Mouse (Mus musculus) megakaryocyte, adult 5-6 weeks (primary cell): Measurements from ENCODE around the gene Ptpn14. TPM values are rescaled to one million over a fixed set of nuclear protein-coding genes. Genes with fewer than 3 reads are reported as not detected.
A peak's percentile ranks its signal among the peaks of the same experiment; 100 is the strongest.
"Not testable (repeated sequence)": the region's sequence is repeated elsewhere in the genome, so short reads cannot be mapped to it uniquely, and the experiment has no call there.

ENCODE experiments used
- ATAC-seq: 2 replicates; pipeline ENCODE4 v1.8.0; 2016; ENCODE audit warnings: mild to moderate bottlenecking, inconsistent platforms; ENCODE audit not compliant: poor library complexity, severe bottlenecking
- total RNA-seq, 2 experiments: library from RNA; stranded (forward) in 1 of 2; stranded (reverse) in 1 of 2; fragments of 153-499, 151-499 nt in 1 of 2; fragments of 221-1000, 200-1000 nt in 1 of 2; gene quantifications; 2 replicates each; pipeline versions ENCODE4 v1.2.3 to v1.2.4; 2015 to 2017

Ptpn14 gene
- 0.02 and 0.09 TPM in 2 replicates for total RNA-seq (2015)
- 0.26 TPM in 1 of 2 replicates, not detected in the other for total RNA-seq (2017)

DNA sequence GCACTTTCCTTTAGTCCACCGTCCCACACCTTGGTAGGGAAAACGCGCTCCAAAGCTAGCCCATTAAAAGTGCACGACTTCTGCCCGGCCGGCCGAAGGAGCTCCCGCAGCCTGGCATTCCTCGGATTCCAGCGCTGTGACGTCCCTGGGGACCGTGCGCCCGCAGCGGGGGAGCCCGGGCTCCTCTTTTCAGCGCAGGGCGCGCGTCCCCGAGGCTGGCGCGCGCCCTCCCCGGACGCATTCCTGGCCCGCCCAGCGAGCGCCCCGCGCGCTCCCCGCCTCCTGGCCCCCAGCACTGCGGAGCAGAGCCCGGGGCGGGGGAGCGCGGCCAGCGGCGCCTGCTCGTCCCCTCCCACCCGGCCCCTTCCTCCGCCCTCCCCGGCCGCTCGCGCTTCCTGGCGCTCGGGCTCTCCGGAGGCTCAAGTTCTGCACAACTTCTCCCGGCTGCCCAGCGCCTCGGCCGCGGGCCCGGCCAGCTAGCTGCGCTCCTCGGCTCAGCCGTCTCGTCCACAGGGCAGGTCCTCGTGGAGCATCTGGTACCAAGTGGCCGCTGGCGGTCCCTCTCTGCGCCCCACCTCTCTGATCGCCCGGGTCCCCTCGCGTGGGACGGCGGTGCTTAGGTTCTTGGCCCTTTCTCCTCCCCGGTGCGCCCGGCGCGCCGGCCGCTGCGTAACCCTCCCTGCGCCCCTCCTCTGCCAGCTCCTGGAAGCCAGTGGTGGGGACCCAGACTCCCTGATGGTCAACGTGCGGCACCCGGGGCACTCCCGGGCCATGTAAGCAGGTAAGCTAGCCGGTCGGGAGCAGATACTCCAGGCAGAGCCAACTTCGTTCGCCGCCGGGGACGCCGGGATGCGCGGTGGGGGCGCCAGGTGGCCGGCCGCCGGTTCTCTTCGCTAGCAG, at the start of gene Ptpn14:
Ptpn14 (plus strand) TSS at position 385 of the 900 bp plus-strand sequence.
- no peak for ATAC-seq

DNA sequence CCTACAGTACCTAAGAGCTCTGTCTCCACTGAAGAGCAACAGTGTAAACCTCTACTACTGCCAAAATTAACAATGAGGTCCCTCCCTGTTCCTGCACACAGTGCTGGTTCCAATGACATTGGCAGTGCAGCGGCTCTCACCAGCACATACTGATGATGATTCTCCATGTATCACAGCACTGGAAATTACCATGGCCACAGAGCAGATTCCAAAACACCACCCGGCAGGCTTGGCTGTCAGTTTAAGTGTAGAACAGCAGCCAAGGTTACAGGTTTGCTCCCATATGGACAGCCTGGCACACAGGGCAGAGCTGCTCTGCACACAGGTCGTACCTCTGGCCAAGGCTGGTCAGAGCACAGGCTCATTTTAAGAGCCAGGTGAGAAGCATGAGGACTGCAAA, 48.5 kb upstream of the Ptpn14 start:
- no peak for ATAC-seq

DNA sequence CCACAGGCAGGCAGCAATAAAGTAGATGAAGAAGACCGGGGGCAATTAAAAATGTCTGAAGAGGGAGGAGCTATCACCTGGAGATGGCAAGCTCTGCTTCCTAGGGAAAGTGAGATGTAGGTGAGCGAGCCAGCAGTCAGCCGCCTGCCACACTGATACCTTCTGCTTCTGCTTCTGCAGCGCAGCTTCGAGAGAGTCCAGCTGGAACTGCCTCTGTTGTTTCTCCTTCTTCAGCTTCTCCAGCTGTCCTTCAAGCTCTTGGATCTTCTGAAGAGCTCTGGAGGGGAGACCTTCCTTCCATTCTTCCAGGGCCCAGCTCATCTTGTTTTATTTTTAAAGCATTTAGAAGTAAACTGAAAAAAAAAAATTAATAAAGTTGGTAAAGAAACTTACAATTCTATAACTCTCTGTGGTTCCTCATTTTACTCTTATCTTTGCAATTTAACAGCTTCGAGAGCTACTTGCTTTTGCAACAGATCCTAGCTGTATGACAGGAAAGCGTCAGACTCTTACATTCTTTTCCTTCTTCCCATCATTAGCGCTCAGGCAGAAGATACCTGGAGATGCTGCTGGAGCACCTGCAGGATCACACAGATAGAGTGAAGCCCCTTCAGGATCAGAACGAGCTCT, 43.2 kb upstream of the Ptpn14 start:
- no peak for ATAC-seq

DNA sequence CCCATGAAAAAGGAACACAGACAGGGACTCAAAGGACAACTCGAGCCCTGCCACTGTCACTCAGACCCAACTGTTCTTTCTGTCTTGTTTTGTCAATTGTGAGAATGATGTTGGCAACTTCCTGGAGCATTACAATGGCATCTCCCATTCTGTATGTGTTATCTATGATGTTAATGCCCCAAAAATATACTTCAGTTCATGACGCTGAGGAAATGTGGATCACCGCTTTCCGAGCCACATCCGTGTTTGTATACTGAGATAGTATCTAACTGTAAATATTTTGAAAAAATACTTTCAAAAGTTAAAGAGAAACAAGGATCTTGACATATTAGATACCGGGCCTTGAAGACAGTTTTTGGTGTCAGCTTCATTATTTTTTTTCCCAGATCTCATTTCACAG, 42.0 kb upstream of the Ptpn14 start:
- no peak for ATAC-seq

DNA sequence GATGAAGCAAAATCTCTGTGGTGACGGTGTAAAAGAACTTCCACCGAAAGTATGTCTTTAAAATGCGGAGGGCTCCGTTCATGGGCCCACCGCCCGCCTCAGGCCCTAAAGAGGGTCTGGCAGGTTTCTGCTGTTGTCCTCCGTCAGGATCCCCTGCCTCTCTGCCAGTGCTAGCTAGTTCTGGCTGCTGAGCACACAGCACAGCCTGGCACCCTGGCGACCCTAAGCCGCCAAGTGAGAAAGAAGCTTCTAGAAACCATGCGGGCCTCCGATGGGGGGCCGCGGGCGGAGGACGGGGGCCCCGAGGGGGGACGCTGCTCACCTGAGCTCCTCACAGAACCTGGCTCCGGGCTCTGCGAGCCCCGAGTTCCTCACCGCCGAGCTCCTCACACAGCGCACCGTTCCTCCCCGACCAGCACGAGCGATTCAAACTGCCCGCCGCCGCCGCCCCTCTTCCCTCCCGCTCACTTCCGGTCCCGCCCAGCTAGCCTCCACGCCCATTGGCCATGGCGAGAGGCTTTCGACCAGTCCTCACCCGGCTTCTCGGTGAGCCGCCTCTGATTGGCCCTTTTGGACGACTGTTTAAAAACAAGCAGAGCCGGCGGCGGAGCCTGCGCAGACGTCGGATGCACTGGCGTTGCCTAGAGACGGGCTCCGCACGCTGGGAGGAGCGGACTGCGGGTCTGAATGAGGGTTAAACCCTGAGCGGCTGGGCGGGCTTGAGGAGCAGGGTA, 40.2 kb upstream of the Ptpn14 start, which contains the start of gene Cenpf:
Cenpf (minus strand) TSS at position 433 of the 734 bp plus-strand sequence.
- peak; percentile 98 for ATAC-seq

DNA sequence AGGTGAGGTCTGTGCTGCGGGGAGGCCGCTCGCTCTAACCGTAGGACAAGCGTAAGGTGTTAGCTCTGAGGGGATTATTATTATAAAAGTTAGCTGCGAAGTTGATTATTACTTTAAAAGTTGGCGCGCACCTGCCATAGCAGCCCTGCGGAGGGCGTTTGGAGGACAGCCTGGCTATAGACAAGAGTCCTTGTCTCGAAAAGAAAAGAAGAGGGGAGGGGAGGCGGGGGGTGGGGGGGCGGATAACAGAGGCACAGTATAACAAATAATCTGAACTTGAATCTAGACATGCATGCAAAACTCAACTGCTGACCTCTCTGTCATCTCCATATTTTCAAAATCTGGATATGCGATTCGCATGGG, 39.7 kb upstream of the Ptpn14 start:
- ATAC-seq = no peak

DNA sequence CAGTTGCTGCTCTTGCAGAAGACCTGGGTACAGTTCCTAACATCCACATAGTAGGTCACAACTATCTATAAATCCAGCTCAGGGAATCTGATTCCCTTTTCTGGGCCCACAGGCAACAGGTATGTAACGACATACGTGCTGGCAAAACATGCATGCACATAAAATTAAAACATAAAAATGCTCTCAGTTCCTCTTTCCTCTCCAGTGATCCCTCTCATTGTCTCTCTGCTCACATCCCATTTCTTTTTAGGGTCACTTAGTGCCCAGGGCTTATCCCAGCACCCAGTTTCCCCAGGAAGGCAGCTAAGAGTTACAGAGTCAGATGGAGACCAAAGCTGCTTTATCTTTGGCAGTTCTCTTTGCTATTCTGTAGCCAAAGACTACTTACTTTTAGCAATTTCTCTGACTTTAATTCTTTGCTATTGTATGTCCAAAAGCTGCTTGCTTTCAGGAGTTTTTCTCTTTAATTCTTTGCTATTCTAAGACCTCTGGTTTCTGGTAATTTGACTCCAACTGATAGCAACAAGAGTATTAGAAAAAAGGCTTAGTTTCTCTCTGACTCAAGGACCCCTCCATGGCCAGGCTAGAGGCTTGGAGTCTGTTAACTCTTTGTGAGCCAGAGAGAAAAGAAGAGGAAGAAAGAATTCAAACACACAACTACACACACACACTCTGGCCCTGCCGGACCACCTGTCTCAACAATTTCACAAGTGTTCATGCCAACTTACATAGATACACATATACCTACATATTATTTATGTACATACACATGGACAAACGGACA, 38.8 kb upstream of the Ptpn14 start:
- ATAC-seq = no peak

DNA sequence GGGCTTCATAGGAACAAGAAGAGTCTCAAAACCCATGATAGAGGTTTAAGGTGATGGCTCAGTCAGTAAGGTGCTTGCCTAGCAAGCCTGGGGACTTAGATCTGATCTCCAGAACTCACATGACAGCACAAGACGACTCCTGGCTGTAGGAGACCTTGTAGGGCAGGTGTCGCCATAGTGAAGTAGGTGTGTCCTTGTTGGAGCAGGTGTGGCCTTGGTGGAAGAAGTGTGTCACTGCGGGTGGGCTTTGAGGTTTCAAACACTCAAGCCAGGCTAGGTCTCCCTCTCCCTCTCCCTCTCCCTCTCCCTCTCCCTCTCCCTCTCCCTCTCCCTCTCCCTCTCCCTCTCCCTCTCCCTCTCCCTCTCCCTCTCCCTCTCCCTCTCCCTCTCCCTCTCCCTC, 35.6 kb upstream of the Ptpn14 start:
- ATAC-seq = not testable (repeated sequence)

DNA sequence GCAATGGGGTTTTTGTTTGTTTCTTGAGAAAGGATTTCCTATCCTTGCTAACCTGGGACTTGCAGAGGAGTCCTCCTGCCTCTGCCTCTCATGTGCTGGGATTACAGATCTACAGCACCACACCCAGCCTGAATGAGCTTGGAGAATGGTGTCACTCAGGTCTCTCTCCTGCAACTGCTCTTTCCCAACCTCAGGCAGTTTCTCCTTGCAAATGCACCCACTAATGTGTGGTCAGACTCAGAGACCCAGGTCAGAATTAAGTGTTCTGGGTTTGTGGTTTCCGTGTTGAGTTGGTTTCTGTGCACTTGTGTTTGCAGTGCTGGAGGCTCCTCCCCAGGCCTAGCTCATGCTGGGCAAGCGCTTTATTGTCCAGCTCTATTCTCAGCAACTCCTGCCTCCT, 33.7 kb upstream of the Ptpn14 start:
- 0 out of 2 replicates have a peak, but pooled peaks have one; percentile 18 for ATAC-seq

DNA sequence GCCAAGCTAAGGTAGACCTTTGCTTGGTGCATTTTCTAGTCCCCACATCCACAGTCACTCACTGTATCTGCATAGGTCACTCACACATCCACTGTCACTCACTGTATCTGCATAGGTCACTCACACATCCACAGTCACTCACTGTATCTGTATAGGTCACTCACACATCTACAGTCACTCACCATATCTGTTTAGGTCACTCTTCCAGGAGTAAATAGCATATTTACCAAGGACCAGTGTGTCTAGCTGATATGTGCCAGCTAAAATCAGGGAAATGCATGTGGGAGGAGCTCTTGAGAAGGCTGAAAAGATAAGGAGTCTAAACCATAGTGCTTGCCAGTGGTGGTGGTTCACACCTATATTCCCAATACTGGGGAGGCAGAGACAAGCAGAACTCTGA, 32.7 kb upstream of the Ptpn14 start:
- no peak for ATAC-seq

DNA sequence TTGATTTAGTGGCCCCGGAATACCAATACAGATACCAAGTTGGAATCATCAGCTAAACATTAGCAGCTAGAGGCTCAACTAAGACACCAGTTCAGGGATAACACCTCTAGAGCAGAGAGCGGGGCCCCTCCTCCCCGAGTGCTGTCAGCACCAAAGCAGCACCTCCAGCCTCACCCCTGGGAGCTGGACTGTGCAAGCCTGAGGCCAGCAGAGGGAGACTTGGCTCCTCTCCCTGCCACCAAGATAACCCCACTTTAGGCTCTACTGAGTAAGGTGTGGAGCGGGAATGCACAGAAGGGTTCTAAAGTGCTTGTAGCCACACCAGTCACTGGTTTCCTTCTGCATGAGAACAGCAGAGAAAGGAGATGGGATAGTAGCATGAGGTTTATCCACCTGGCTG, 29.7 kb upstream of the Ptpn14 start:
- no peak for ATAC-seq

DNA sequence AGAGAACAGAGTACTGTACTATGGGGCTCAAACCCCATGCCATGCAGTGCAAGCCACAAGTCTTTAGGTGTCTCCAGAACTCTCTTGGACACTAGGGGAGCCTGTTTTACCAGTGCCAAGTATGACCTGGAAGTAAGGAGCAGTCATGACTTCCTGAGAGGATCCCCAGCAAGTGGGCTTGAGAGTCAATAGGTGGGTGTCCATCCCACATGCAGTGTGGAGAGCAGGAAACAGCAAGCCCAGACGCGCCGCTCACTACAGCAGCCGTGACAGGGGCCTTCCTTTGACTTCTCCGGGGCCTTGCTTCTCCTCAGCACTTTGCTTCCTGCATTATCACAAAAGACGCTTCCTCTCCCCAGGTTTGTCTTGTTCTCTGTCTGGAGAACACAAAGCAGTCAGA, 27.9 kb upstream of the Ptpn14 start:
- ATAC-seq = no peak

DNA sequence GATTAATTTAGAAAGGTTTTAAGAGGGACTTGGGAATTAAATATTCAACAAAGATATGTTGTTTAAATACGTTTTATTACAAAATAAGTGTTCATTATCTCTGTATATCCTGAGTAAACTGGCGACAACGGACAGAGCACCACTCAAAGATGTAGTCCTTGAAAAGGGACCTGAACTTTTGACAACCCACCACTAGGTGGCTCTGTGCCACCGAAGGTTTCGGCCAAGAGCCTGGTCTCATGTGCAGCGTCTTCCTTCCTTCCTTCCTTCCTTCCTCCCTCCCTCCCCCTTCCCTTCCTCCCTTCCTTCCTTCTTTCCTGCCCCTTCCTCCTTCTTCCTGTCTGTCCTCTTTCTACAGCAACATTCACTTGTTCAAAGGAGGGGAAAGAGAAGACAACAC, 27.1 kb upstream of the Ptpn14 start:
- peak; percentile 78 for ATAC-seq

DNA sequence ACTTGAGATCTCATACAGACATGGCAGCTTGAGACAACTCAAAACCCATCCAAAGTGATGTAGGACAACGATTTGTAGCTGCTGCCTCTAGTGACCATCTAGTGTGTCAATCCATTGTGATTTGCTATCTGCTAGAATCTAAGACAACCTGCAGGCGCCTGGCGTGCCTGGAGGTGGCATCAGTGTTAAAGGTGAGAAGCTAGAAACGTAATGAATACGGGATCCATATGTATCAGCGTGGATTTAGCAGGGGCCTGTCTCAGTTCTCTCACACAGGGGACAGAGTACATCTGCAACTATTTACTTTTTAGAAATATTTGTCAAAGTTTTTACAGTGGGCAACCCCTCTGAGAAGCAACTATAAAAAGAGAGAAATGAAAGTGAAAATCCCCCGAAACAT, 24.9 kb upstream of the Ptpn14 start:
- peak; percentile 20; the same call in 1 of the 2 replicates for ATAC-seq

DNA sequence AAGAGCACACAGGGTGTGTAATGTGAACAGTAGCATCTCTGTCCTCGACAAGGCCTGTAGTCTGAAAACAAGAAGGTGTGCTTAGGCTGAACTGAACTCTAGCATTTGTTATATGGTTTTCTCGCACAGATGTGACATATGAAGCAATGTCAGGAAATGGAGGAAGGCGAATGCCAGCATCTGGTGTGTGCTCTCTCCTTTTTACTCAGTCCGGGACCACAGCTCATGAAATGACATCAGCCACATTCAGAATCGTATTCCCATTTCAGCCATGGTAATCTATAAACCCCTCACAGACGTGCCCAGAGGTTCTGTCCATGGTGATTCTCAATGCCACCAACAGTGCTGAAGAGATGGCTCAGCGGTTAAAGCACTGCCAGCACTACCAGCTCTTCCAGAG, 24.5 kb upstream of the Ptpn14 start:
- ATAC-seq = no peak

DNA sequence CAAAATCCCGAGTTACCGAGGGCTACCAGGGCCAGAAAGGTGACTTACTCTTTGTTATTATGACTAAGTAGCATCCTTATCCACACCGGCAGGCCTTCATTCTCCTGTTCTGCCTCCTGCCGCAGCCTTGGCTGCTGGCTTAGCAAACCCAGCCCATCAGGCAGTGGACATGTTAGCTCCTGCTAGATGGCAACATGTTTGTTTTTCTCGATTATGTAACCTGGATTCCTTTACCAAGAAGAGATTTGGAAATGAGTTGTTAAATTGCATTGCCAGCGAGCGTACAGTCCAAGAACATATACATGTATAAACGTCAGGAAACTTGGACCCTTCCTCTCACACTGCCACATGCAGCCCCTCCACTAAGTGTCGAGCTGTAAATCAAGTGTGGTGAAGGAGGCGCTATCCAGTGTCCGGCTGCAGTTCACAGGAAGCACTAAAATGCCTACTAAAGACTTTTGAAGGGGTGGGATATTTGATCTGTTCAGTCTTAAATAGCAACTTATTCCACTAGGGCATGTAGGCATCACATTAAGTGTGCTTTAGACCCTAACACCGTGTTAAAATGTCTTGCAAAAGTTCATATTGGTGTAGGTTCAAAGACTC, 21.9 kb upstream of the Ptpn14 start:
- no peak for ATAC-seq

DNA sequence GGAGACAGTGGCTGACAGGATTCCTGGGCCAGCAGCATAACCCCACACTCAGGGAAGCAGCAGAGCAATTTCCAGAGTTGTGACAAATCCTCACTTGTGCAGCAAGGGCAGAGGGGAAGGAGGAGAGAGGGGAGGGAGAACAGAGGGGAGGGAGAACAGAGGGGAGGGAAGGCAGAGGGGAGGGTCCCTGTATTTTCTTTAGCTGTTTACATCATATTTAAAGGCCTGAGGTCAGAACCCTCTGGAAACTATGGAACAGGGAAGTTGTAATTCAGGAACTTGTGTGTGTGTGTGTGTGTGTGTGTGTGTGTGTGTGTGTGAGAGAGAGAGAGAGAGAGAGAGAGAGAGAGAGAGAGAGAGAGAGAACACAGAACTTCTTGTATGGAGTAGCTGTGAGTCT, 21.1 kb upstream of the Ptpn14 start:
- peak; percentile 58 for ATAC-seq

DNA sequence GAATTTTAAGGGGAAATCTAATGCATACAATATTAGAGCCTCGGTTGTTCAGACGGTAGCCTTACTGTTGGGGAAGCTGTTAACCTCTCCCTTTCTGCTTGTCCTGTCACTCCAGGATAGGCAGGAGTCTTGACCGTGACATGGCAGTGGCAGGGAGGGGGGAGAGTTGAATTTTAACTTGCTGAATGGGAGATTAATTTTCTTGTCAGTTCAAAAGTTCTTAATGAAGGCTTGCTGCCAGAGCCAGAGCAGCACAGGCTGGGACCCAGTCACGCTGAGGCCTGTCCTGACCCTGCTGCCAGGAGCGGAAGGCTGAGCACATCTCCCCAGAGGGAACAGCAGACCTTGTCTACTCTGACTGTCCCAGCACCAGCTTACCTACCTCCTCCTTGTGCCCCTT, 20.6 kb upstream of the Ptpn14 start:
- no peak for ATAC-seq

DNA sequence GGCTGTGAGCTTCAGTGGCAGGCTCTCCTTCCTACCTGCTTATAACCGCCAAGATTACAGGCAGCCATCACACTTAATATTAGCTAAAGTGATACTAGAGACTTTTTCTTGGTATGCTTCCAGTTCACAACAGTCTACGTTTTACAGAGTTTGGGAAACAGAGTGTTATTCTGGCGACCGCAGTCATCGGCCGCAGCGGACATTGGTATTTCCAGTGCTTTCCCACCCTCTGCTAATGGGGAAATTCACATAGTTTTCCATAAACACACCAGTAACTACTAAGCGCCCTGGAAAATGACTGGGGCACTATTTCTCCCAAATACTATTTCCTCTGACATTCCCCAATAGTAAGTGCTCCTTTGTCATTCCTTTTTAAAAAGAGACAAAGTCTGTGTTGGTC, 19.1 kb upstream of the Ptpn14 start:
- no peak for ATAC-seq
